Mouse (Mus musculus): ENCODE results near the gene Gm3642.
"Not testable (repeated sequence)": the region's sequence is repeated elsewhere in the genome, so short reads cannot be mapped to it uniquely, and the experiment has no call there.

Gm3642 gene

DNA sequence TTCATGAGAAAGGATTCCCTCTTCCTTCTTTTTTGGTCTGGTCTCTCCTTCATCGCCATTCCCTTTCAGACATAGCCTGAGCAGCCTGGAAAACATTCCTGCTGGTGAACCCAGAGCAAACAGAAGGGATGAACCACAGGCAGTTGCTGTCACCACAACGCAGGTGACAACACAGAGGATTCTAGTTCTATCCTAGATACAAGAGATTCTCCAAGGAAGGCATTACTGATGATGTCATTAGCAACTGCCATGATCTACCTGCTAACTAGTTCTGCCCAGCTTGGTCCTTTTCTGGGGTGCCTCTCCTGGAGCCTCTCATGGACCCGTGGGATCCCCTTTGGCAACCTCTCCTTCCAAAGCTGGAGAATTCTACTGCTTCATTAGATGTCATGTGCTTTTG lies at the start of gene Gm3642:
Gene Gm3642 (minus strand): TSS at position 101 of the 400 bp plus-strand sequence.
- not testable (repeated sequence) for DNase-seq (ENCODE audit: low read depth, low spot score)

DNA sequence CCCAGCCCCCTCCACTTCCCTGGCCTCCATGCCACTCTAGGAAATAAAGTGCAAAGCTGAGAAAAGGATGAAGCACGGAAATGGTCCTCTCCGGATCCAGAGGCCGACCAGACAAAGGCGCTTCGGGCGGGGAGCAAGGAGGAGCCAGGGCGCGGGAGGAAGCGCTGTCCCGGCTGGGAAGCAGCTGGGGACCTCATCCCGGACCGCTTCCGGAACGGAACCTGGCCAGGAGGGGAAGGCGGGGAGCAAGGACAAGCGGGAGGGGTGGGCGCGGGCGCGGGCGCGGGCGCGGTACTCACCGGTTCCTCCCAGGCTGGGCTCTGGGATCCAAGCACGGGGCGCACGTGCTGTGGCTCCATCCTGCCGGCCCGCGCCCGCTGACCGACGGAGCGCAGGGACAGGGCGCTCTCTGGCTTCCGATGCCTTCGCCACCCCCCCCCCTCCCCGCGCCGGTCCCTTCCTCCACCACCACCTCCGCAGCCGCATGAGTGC lies 49.5 kb upstream of the Gm3642 start, which contains the start of gene Gm3667:
Gene Gm3667 (minus strand): TSS at position 442 of the 492 bp plus-strand sequence.
- DNase-seq (ENCODE audit: low read depth, low spot score): peak; percentile 24

DNA sequence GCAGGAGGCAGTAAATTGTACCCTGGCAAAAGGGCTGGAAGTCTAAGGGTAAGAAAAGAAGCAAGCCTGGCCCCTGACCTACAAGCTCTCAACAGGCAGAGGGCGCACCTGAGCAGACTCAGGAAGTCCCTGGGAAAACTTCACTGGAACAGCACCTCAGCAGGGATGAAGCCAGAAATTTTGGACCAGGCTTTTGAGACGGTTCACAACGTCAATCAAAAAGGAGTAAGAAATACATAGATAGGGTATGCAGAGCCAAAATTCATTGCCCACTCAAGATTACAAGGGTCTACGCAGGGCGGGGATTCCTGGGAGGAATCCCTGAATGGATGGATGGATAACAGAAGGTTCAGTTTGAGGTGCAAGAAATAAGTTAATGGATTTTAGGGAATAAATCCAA lies 48.7 kb upstream of the Gm3642 start:
- not testable (repeated sequence) for DNase-seq (ENCODE audit: low read depth, low spot score)

DNA sequence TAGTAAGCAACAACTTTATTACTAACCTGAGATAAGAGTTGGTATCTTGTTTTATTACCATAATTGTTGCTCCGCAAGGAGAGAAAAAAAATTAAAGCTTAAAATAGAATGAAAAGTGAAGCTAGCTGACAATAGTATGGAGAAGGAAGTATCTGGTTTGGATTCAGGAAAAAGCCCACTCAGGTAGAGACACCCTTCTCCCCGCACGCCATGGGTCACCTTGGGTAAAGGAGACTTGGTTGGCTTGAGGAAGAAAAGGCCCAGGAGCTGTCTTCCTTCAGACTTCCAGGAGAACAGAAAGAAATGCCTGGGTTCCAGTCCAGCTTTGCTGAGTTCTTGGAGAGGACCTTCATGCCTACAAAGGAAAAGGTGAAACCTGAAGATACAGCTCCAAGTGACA lies 16.8 kb downstream of the Gm3642 start:
- DNase-seq (ENCODE audit: low read depth, low spot score): not testable (repeated sequence)

All from forelimb bud, embryonic 11.5 days (tissue).